Mouse (Mus musculus): ENCODE data around the gene Iqca. TPM values are rescaled to one million over a fixed set of nuclear protein-coding genes. Genes with fewer than 3 reads are reported as not detected.
A peak's percentile ranks its signal among the peaks of the same experiment; 100 is the strongest.

Iqca gene
- 0.95 and 0.99 TPM in 2 replicates for polyA plus RNA-seq (2014; fragmentation: Nextera tagmentation; extraction: Ambion mirVana)

GRCm38 (mm10) chr1:90153099-90153744 is at the start of gene Iqca:
Gene Iqca (minus strand): TSS chr1:90153401.
- 2% methylated on average over 18 of the region's 18 CpGs for WGBS
- Histone ChIP-seq H3K4me3 (ENCODE audit: low read depth, low read length) (peak within 1 kb of the TSS; percentile 15), H3K27me3 (replicated peaks; ENCODE audit: control insufficient read depth, insufficient read depth, low read length) (no peaks in the 10 kb centered on the region), H3K9ac (ENCODE audit: low read length) (peak within 1 kb of the TSS; percentile 40; the same call in 1 of the 2 replicates), H3K9me3 (replicated peaks; ENCODE audit: control insufficient read depth, low read length) (no peaks in the 10 kb centered on the region), H3K36me3 (ENCODE audit: control insufficient read depth, insufficient read depth, low read length) (no peaks in the 10 kb centered on the region), H3K4me2 (ENCODE audit: low read length) (peak within 1 kb of the TSS; percentile 49), H3K4me1 (ENCODE audit: control insufficient read depth, insufficient read depth, low read length) (peaks cover 9% of the 10 kb centered on the region), H3K27ac (ENCODE audit: low read depth, low read length) (peak within 1 kb of the TSS; percentile 48; the same call in 1 of the 2 replicates)
- DNase-seq (ENCODE audit: low spot score) (peak; percentile 89), ATAC-seq (peak; percentile 95)

- H3K9me3 ChIP-seq (replicated peaks; ENCODE audit: control insufficient read depth, low read length) = no peaks in the 10 kb centered on the region
- peaks cover 27% of the 10 kb centered on the region for H3K4me1 ChIP-seq (ENCODE audit: control insufficient read depth, insufficient read depth, low read length)
- no peaks in the 10 kb centered on the region for H3K27me3 ChIP-seq (replicated peaks; ENCODE audit: control insufficient read depth, insufficient read depth, low read length)
- no peaks in the 10 kb centered on the region for H3K36me3 ChIP-seq (ENCODE audit: control insufficient read depth, insufficient read depth, low read length)
- WGBS = 7% methylated on average over 23 of the region's 23 CpGs
- peak overlapping the region; percentile 56 for H3K4me2 ChIP-seq (ENCODE audit: low read length)
- no peak overlapping the region for H3K4me3 ChIP-seq (ENCODE audit: low read depth, low read length)
- DNase-seq (ENCODE audit: low spot score) (peak; percentile 75), ATAC-seq (peak; percentile 15; the same call in 1 of the 2 replicates)
- peak overlapping the region; percentile 25; the same call in 1 of the 2 replicates for H3K9ac ChIP-seq (ENCODE audit: low read length)
- H3K27ac ChIP-seq (ENCODE audit: low read depth, low read length) = no peak overlapping the region
These were observed 49.2 kb upstream of the Iqca start for GRCm38 (mm10) chr1:90202207-90202978.

- ATAC-seq (no peak), DNase-seq (ENCODE audit: low spot score) (no peak)
- Histone ChIP-seq H3K36me3 (ENCODE audit: control insufficient read depth, insufficient read depth, low read length) (no peaks in the 10 kb centered on the region), H3K9me3 (replicated peaks; ENCODE audit: control insufficient read depth, low read length) (no peaks in the 10 kb centered on the region), H3K27me3 (replicated peaks; ENCODE audit: control insufficient read depth, insufficient read depth, low read length) (no peaks in the 10 kb centered on the region), H3K4me3 (ENCODE audit: low read depth, low read length) (no peak overlapping the region), H3K27ac (ENCODE audit: low read depth, low read length) (no peak overlapping the region), H3K9ac (ENCODE audit: low read length) (no peak overlapping the region), H3K4me1 (ENCODE audit: control insufficient read depth, insufficient read depth, low read length) (peaks cover 22% of the 10 kb centered on the region), H3K4me2 (ENCODE audit: low read length) (no peak overlapping the region)
- WGBS = 68% methylated on average over 2 of the region's 2 CpGs
These were observed 48.5 kb upstream of the Iqca start for GRCm38 (mm10) chr1:90201655-90202054.

- DNase-seq (ENCODE audit: low spot score) (no peak), ATAC-seq (no peak)
- Histone ChIP-seq H3K4me3 (ENCODE audit: low read depth, low read length) (no peak overlapping the region), H3K36me3 (ENCODE audit: control insufficient read depth, insufficient read depth, low read length) (no peaks in the 10 kb centered on the region), H3K27ac (ENCODE audit: low read depth, low read length) (no peak overlapping the region), H3K9ac (ENCODE audit: low read length) (no peak overlapping the region), H3K27me3 (replicated peaks; ENCODE audit: control insufficient read depth, insufficient read depth, low read length) (no peaks in the 10 kb centered on the region), H3K4me1 (ENCODE audit: control insufficient read depth, insufficient read depth, low read length) (peaks cover 20% of the 10 kb centered on the region), H3K4me2 (ENCODE audit: low read length) (no peak overlapping the region), H3K9me3 (replicated peaks; ENCODE audit: control insufficient read depth, low read length) (no peaks in the 10 kb centered on the region)
- WGBS = 90% methylated on average over 5 of the region's 5 CpGs
These were observed 48.0 kb upstream of the Iqca start for GRCm38 (mm10) chr1:90201246-90201645.

GRCm38 (mm10) chr1:90189046-90189445 is 35.8 kb upstream of the Iqca start:
- DNase-seq (ENCODE audit: low spot score) (peak; percentile 48), ATAC-seq (peak; percentile 52; the same call in 1 of the 2 replicates)

GRCm38 (mm10) chr1:90186874-90187273 is 33.7 kb upstream of the Iqca start:
- Histone ChIP-seq H3K9ac (ENCODE audit: low read length) (no peak overlapping the region), H3K4me1 (ENCODE audit: control insufficient read depth, insufficient read depth, low read length) (peaks cover 12% of the 10 kb centered on the region), H3K27ac (ENCODE audit: low read depth, low read length) (no peak overlapping the region), H3K27me3 (replicated peaks; ENCODE audit: control insufficient read depth, insufficient read depth, low read length) (no peaks in the 10 kb centered on the region), H3K36me3 (ENCODE audit: control insufficient read depth, insufficient read depth, low read length) (no peaks in the 10 kb centered on the region), H3K4me3 (ENCODE audit: low read depth, low read length) (no peak overlapping the region), H3K4me2 (ENCODE audit: low read length) (no peak overlapping the region), H3K9me3 (replicated peaks; ENCODE audit: control insufficient read depth, low read length) (no peaks in the 10 kb centered on the region)
- DNase-seq (ENCODE audit: low spot score) (no peak), ATAC-seq (no peak)
- 94% methylated on average over 5 of the region's 5 CpGs for WGBS

More at GRCm38 (mm10) chr1:90189046-90189445, 35.8 kb upstream of the Iqca start:
- no peak overlapping the region for H3K4me2 ChIP-seq (ENCODE audit: low read length)
- peaks cover 2% of the 10 kb centered on the region; the same call in 1 of the 2 replicates for H3K9me3 ChIP-seq (replicated peaks; ENCODE audit: control insufficient read depth, low read length)
- peaks cover 12% of the 10 kb centered on the region for H3K4me1 ChIP-seq (ENCODE audit: control insufficient read depth, insufficient read depth, low read length)
- H3K27me3 ChIP-seq (replicated peaks; ENCODE audit: control insufficient read depth, insufficient read depth, low read length) = no peaks in the 10 kb centered on the region
- H3K36me3 ChIP-seq (ENCODE audit: control insufficient read depth, insufficient read depth, low read length) = no peaks in the 10 kb centered on the region
- WGBS = 17% methylated on average over 6 of the region's 6 CpGs
- no peak overlapping the region for H3K27ac ChIP-seq (ENCODE audit: low read depth, low read length)
- no peak overlapping the region for H3K4me3 ChIP-seq (ENCODE audit: low read depth, low read length)
- no peak overlapping the region for H3K9ac ChIP-seq (ENCODE audit: low read length)

- 95% methylated on average over 4 of the region's 4 CpGs for WGBS
- Histone ChIP-seq H3K4me2 (ENCODE audit: low read length) (no peak overlapping the region), H3K27me3 (replicated peaks; ENCODE audit: control insufficient read depth, insufficient read depth, low read length) (no peaks in the 10 kb centered on the region), H3K27ac (ENCODE audit: low read depth, low read length) (no peak overlapping the region), H3K9ac (ENCODE audit: low read length) (no peak overlapping the region), H3K4me3 (ENCODE audit: low read depth, low read length) (no peak overlapping the region), H3K9me3 (replicated peaks; ENCODE audit: control insufficient read depth, low read length) (no peaks in the 10 kb centered on the region), H3K4me1 (ENCODE audit: control insufficient read depth, insufficient read depth, low read length) (peaks cover 12% of the 10 kb centered on the region), H3K36me3 (ENCODE audit: control insufficient read depth, insufficient read depth, low read length) (no peaks in the 10 kb centered on the region)
- DNase-seq (ENCODE audit: low spot score) (no peak), ATAC-seq (no peak)
These were observed 33.0 kb upstream of the Iqca start for GRCm38 (mm10) chr1:90186173-90186572.

GRCm38 (mm10) chr1:90183602-90184001 is 30.4 kb upstream of the Iqca start:
- Histone ChIP-seq H3K4me3 (ENCODE audit: low read depth, low read length) (no peak overlapping the region), H3K36me3 (ENCODE audit: control insufficient read depth, insufficient read depth, low read length) (no peaks in the 10 kb centered on the region), H3K27ac (ENCODE audit: low read depth, low read length) (no peak overlapping the region; the same call in 1 of the 2 replicates), H3K27me3 (replicated peaks; ENCODE audit: control insufficient read depth, insufficient read depth, low read length) (no peaks in the 10 kb centered on the region), H3K9me3 (replicated peaks; ENCODE audit: control insufficient read depth, low read length) (no peaks in the 10 kb centered on the region), H3K9ac (ENCODE audit: low read length) (no peak overlapping the region), H3K4me2 (ENCODE audit: low read length) (no peak overlapping the region), H3K4me1 (ENCODE audit: control insufficient read depth, insufficient read depth, low read length) (no peaks in the 10 kb centered on the region)
- DNase-seq (ENCODE audit: low spot score) = no peak
- WGBS = 64% methylated on average over 6 of the region's 6 CpGs
- no peak for ATAC-seq

GRCm38 (mm10) chr1:90182521-90182920 is 29.3 kb upstream of the Iqca start:
- H3K4me2 ChIP-seq (ENCODE audit: low read length) = no peak overlapping the region
- H3K9ac ChIP-seq (ENCODE audit: low read length) = no peak overlapping the region
- no peaks in the 10 kb centered on the region for H3K4me1 ChIP-seq (ENCODE audit: control insufficient read depth, insufficient read depth, low read length)
- ATAC-seq = no peak
- no peaks in the 10 kb centered on the region for H3K27me3 ChIP-seq (replicated peaks; ENCODE audit: control insufficient read depth, insufficient read depth, low read length)
- 76% methylated on average over 5 of the region's 5 CpGs for WGBS
- no peaks in the 10 kb centered on the region for H3K36me3 ChIP-seq (ENCODE audit: control insufficient read depth, insufficient read depth, low read length)
- DNase-seq (ENCODE audit: low spot score) = no peak
- no peak overlapping the region for H3K4me3 ChIP-seq (ENCODE audit: low read depth, low read length)
- no peaks in the 10 kb centered on the region for H3K9me3 ChIP-seq (replicated peaks; ENCODE audit: control insufficient read depth, low read length)
- no peak overlapping the region for H3K27ac ChIP-seq (ENCODE audit: low read depth, low read length)

All from forebrain, embryonic 14.5 days (tissue).